Mouse (Mus musculus) adrenal gland, adult 18-20 months (tissue): ENCODE results near the gene Zfp553. TPM values are rescaled to one million over a fixed set of nuclear protein-coding genes. Genes with fewer than 3 reads are reported as not detected.

ENCODE experiments used
- DNase-seq, 2 experiments: peaks; one replicate each; pipeline ENCODE4 v3.0.0; 2021 to 2022; ENCODE audit warnings: low spot score in 2 of 2
- total RNA-seq, 2 experiments: library from RNA; stranded (reverse); gene quantifications; 1 replicate in 1 of 2; 2 replicates in 1 of 2; pipeline ENCODE4 v1.2.3; 2021

Gene Zfp553
- total RNA-seq, 2 experiments from 2014 or later, result 12.6 to 14.8 TPM

DNA sequence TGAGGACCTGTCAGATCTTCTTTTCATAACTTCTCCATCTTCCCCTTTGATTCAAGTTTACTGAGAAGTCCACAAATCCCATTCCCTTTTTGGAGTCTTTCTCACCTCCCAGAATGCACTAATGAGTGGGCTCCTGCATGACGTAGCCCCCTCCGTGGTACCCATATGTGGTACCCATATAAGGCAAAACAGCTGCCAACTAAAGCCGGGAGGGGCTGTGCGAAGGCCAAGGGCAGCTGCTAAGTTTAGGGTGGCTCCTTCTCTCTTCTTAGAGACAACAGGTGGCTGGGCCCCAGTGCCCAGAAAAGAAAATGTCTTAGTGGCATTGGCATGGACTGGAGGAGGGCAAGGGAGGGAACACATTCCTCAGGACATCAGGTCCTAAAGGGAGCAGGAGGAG, 22.6 kb upstream of the Zfp553 start:
- no peak for DNase-seq

DNA sequence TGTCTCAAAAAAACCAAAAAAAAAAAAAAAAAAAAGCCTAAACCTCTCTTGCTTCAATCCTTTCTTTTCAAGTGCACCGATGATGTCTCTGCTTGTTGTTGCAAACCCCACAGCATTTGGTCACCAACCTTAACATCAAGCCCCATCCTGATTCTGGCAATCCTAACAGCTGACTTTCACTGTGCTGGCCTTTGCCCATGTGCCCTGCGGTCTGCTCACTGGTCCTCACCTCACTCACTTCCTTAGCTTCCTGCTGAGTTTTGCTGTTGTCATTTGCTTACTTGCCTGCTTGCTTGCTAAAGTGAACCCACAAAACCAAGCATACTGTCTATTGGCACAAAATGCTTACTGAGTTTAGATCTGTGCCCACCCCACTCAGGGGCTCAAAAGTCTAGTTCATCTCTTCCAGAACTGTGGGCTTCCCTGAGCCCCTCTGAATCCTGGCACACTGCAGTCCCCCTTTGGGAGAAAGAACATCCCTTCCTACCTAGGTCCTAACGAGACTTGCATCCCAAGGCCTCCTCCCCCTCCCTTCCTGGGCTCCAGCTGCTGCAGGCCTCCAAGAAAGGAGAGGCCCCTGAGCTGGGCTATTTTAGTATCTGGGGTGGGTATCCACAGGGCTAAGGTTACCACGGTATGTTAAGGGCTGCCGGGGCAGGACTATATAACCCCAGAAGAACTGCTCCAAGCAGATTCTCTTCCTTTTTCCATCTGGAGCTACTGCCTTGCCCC, 21.7 kb upstream of the Zfp553 start:
- DNase-seq, result no peak

DNA sequence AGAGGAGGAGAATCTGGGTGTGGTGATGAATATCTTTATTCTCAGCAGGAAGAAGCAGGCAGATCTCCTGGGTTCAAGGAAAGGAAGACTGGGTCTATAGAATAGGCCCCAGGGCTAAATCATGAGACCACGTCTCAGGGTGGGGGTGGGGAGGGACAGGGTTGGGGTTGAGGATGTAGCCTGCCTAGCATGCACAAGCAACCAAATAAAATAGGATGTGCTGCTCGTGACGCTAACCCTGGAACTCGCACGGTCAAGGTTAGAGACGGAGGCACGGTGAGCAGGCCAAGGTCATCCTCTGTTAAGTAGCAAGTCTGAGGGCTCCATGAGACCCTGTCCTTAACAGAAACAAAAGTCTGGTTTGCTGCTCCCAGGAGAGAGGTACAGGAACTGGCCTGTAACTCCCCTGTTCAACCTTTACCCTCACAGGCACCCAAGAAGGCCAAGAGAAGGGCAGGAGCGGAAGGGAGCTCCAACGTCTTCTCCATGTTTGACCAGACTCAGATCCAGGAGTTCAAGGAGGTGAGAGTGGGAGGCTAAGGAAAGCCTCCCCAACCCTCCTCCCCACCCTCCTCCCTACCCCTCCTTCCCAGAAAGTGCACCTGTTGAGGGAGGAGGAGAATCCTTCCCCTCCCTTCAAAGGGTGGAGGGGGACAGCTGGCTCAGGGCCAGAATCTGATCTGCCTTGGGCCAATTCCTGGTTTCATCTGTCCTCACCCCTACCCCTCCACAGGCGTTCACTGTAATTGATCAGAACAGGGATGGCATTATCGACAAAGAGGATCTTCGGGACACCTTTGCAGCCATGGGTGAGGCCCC, 20.2 kb upstream of the Zfp553 start:
- DNase-seq, result no peak

DNA sequence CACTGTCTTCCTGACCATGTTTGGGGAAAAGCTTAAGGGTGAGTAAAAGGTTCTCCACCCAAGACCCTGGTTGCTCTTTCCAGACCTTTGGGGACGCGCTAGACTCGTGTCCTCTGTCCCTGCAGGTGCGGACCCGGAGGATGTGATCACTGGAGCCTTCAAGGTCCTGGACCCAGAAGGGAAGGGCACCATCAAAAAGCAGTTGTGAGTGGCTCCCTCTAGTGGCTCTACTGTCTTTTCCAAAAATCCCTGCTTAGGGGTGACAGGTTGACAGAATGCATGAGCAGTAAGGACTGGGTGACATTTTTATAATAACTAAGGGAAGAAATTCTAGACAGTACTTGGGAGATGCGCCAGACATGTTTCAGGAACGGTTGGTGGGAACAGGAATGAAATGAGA, 19.4 kb upstream of the Zfp553 start:
- no peak for DNase-seq

DNA sequence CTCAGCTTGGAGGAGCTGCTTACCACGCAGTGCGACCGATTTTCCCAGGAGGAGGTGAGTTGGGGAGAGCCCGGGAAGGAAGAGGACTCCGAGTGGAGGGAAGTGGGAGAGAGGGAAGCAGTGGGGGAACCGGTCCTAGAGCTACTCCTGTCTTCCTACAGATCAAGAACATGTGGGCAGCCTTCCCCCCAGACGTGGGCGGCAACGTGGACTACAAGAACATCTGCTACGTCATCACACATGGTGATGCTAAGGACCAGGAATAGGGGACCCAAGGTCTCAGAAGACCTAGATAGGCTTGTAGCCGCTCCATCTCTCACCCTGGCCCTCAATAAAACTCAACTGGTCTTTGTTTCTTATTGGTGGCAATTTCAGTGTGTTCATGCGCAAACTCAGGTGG, 18.9 kb upstream of the Zfp553 start:
- no peak for DNase-seq

DNA sequence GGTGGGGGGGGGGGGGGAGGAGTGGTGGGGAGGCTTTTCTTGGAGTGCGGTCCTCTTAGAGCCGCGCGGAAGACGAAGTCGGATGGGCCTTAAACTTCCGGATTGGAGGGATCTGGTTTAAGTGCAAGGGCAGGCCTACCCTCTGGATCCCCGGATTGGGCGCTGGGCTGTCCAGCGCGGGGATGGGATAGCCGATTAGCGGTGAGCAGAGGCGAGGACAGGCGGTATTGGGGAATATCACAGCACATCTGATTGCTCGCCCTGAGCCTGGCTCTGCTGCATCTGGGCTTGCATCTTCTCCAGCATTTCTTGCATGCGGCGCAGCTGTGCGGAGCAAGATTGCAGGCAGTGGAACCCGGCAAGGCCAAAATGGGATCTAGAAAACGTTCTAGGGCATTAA, 18.3 kb upstream of the Zfp553 start:
- no peak for DNase-seq

DNA sequence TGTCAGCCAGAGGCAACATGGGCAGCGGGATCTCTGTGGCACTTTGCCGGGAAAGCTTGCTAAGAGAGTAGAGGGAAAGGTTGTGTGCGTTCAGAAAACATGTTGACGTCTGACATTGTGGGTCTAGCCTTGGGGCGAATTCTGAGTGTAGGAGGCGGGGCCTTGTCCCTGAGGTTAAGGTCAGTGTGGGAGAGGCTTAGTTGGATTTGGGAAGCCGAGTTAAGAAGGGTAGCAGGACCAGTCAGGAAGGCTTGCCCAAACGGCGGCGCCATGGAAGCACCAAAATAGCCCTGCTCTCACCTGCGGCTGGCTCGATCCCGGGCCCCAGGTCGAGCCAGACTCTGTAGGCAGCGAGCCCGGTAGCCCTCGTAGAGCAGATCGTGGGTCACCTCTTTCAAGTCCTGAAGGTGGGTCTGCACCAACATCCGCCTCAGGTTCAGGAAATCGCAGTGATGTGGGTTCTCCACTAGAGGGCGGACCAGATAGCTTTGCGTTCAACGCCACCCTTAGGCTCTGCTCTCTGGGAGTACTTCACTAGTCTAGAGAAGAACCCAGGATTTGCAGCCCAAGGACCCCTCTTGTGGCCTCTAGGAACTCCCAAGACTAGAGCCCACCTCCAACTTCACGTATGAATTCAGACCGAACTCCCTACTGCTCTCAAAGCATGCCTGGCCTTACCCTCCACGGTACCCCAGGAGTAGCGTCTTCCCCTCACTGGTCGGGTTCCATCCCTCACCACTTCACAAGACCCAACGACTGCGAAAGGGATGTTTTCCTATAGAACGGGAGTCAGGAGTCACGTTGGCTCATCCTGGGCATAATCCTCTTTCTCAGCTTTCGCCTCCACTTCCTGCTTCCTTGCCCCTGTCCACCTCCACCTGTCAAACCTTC, 17.6 kb upstream of the Zfp553 start:
- peak; percentile 38 to 49 for DNase-seq

DNA sequence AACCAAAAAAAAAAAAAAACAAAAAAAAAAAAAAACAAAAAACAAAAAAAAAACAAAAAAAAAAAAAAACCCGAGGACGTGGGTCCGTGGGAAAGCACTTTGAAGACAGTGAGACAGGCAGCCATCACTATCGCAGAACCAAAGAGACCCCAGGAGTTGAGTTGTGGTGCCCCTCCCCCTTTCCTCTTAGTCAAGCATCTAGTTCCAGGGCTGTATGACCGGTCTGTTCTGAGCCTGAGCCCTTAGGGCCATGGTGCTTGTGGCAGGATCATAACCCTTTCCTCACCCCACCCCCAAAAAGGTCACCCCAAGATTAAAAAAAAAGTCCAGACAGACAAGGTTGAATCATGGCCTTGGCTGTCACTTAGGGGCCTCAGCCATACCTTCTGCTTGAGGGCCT, 16.6 kb upstream of the Zfp553 start:
- no peak for DNase-seq

DNA sequence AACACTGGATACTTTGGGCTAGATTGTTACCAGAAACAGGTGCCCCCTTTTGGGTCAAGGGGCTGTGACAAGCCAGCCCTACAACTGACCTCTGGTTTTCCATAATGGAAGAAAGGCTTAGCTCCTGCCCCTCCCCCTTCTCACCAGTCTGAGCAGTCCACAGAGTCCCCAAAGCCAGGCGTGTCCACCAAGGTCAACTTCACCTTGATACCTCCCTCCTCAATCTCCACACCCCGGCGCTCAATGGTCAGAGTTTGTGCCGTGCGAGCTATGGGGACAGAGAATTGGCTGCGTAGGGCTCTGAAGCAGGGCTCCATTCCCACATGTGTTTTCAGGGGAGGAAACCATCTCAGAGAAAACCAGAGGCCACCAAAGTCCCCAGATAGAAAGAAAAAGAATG, 15.4 kb upstream of the Zfp553 start:
- DNase-seq, result no peak

DNA sequence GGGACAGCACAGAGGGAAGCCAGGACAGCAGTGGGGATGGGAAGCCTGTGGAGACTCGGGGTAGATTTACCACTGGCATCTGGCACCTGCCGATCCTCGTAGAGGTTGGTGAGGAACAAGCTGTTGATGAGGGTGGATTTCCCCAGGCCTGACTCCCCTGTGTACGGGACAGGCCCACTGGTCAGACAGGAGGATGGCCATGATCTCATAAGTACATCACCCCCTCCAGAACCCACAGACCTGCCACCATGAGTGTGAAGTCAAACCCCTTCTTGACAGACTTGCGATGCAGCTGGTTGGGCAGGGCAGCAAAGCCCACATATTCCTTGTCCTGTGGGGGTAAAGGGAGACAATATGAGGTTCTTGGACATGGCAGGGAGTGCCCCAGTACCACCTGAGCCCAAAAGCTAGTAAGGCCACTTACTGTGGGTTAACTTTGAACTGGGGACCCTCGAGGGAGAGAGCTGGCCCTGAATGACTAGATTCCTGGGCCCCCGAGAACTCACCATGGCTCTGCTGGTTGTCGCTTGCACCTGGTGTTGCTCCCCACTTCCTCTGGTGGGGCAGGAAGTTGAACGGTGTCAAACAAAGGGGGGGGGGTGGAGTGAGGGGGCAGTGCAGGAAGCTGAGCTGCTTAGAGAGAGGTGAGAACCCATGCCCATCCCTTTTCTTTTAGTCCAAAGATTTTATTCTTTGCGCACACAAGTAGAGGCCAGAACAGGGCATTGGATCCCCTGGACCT, 14.8 kb upstream of the Zfp553 start:
- DNase-seq, result no peak

DNA sequence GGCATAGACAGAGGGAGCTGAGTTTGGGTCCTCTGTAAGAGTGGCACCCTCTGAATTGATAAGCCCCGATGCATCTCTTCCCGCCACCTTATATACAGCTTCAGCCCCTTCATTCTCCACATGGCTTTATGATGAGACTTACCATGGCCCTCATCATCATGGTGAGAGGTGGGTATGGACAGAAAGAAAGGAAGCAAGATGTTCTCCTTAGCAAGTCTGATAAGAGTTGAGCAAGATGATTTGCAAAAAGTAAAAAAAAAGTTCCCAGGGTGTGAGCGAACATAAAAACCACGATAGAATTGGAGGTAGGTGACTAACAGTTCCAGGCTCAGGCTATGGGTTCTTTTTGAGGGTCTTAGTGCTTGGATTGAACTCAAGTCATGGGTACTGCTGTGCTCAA, 14.2 kb upstream of the Zfp553 start:
- DNase-seq, result no peak

DNA sequence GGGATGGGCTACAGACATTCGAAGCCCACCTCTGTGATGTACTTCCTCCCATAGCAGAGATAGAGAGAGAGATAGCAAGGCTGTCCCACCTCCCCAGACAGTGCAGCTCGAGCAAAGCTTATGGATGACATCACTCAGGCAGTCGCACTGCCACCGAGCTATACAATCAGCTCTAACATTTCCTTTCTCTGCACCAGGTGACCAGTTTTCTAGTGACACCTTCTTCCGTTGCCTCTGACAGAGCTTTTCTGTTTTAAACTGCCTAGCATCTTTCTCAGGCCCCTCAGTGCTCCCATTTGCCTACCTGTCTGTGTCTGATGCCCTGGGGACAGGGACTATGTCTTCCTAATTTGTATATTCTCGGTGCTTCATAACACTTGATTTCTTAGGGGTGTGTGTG, 12.4 kb upstream of the Zfp553 start:
- DNase-seq, result no peak

DNA sequence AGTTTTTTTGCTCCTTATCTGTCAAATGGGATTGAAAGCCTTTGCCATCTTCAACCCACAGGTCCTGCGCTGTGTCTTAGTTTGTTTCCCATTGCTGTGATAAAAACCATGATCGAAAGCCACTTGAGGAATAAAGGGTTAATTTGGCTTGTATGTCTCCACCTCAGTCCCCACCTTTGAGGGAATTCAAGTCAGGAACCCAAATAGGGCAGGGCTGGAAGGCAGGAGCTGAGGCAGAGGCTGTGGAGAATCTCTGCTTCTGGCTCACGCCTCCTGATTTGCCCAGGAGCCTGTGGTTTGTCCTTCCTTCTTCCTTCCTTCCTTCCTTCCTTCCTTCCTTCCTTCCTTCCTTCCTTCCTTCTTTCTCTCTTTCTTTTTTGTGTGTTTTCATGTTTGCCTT, 9.8 kb upstream of the Zfp553 start:
- no peak for DNase-seq

DNA sequence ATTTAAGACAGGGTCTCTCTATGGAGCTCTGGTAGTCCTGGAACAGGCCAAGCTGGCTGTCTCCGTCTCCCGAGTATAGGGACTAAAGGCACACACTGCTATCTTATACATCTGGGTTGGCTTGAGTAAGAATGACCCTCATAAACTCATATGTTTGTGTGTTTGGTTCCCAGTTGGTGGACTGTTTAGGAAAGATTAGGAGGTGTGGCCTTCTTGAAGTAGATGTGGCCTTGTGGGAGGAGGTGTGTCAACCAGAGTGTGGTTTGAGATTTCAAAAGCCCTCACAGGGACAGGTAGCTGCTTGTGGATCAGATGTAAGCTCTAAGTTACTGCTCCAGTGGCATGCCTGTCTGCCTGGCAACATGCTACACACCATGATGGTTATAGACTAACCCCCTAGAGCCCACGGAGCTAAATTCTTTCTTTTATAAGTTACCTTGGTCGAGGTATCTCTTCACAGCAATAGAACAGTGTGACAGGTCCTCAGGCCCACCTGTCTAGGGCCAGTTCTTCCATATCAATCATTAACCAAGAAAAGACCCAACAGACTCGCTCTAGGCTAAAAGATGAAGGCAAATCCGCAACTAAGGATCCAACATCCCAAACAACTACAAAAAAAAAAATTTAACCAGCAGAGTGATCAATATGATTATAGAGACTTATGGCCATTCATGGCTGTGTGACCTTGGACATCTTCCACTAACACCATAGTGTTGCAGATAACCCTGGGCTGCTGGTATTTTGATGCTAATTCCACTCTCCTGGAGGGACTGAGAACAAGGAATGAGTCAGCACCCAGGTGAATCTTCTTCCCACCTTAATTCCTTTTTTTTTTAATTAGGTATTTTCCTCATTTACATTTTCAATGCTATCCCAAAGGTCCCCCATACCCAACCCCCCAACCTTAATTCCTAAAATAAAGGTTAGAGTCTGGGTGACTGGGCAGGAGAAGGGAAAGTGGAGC, 9.1 kb upstream of the Zfp553 start:
- no peak for DNase-seq

DNA sequence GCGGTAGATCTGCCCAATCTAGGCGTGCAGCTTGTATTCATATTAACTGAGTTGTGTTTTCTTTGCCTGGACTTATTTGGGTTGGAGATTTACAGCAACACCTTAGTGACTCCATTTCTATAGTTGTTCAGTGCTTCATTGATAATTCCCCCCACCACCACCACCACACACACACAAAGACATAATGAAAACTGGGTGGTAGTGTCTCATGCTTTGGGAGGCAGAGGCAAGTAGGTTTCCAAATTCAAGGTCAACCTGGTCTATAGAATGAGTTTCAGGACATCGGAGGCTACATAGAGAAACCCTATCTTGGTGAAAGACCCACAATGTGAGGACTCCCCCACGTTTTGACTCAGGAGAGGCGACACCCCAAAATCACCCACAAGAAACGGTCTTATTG, 8.2 kb upstream of the Zfp553 start:
- DNase-seq, result no peak

DNA sequence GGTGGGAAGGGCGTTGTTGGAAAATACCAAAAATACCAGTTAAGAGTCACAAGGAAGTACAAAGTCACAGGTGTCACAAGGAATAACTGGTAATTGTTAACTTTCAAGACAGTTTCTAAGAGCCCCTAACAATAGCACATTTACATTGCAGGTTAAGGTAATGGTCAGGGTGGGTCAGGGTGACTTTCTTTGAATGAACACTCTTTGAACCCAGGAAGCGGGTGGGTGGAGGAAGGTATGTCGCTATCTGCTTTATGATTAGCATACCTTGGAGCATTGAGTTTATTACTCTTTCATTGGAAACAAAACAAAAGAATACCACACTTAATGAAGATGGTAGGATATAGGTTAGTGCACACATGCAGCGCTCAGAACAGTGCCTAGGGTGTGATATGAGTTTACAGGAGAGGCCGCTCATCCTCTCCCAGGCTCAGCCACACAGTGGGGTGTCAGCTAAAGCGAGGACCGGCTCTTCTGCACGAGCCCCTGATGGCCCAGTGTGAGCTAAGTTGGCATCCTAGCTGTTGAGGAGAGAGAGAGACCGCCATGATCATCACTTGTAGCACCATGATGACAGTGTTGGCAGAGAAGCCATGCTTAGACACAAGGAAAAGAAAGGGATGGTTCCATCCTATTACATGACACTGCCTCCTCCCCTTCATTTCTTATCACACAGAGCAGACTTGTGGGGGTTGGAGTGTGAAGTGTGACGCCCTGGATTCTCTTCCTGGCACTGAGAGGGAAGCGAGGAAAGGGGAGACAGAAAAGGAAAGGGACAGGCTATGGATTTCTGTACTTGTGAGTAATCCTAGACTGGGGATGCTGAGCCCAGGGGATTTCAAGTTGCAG, 7.5 kb upstream of the Zfp553 start:
- DNase-seq, result no peak

DNA sequence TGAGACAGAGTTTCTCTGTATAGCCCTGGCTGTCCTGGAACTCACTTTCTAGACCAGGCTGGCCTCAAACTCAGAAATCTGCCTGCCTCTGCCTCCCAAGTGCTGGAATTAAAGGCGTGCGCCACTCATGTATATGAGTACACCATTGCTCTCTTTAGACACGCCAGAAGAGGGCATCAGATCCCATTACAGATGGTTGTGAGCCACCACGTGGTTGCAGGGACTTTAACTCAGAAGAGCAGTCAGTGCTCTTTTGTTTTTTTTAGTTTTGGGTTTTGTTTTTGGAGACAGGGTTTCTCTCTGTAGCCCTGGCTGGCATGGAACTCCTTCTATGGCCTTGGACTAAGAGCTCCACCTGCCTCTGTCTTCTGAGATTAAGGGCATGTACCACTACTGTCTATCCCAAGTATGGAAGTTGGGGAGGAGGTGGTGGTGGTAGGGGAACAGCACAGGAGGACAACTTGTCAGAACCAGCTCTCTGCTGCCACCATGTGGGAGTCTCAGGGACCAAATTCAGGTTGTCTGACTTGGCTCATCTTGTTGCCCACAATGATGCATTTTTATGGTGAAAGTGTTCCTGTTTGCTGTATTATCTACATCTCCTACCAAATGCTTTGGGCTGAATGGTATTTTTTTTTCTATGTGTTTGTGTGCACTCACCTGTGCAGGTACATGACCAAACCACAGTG, 4.1 kb upstream of the Zfp553 start:
- DNase-seq, result peak; percentile 73 to 78

DNA sequence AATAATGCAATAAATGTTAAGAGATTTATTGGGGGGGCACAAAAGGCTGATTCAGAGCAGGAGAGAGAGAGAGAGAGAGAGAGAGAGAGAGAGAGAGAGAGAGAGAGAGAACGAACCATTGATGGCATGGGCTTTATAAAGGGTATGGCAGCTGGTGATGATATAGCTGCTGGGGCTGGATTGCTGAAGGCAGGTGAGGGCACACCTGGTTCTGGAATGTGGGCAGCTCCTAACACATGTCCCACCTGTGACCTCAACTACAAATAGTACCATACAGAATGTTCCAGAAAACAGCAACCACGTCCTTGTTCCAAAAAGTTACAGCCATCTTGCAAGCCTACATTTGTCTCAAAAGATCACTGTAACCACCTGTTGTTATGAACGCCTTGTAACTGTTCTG, 1.5 kb upstream of the Zfp553 start:
- no peak for DNase-seq
